Mouse (Mus musculus) liver, postnatal 0 days (tissue): Measurements from ENCODE around the gene Pakap.

ENCODE experiments used
- CTCF ChIP-seq: sonication (generic); IDR thresholded peaks from 2 replicates; pipeline ENCODE4 v1.5.1; 2016; ENCODE audit warnings: antibody characterized with exemption, low read depth
- EP300 ChIP-seq: IDR thresholded peaks from 2 replicates; pipeline ENCODE4 v1.6.1; 2016; ENCODE audit warnings: antibody characterized with exemption, low read depth, mild to moderate bottlenecking

GRCm38 (mm10) chr4:57697918-57698611 is 130.1 kb downstream of the Pakap start:
- TF ChIP-seq CTCF: no peak
- TF ChIP-seq EP300: no peak
